18 mouse cellular contexts compared by ENCODE assay signal in genomic region chr11:76891738-76892349, GRCm38 (mm10). TPM values are rescaled to one million over a fixed set of nuclear protein-coding genes. Genes with fewer than 3 reads are reported as not detected.
DNase-seq lines count a peak whose midpoint lies in the region.
"Had no signal": no experiment of that assay in that cellular context is flagged by ENCODE, and none has a peak within 500 bp of the region (broad histone marks: within the 10 kb centered on the region; RNA-seq: fewer than 3 reads in every experiment).

No protein-coding gene starts in this region.

- intact Hi-C loops in heart, postnatal 14 days (cut with DNase I): no loop called here

- no peak overlapping the region for H3K4me3 ChIP-seq in heart, embryonic 10.5 days
- no peak overlapping the region for H3K4me3 ChIP-seq in brown adipose tissue, adult 24 weeks (ENCODE audit: insufficient read depth, low read depth, low read length)
- H3K4me3 ChIP-seq: embryonic facial prominence, embryonic 10.5 days; heart, embryonic 15.5 days; hindbrain, embryonic 15.5 days had no signal

- no peaks in the 10 kb centered on the region for H3K36me3 ChIP-seq in heart, embryonic 10.5 days
- H3K36me3 ChIP-seq: embryonic facial prominence, embryonic 10.5 days; heart, embryonic 15.5 days; hindbrain, embryonic 15.5 days had no signal

- H3K9me3 ChIP-seq in heart, embryonic 10.5 days: no peaks in the 10 kb centered on the region
- H3K9me3 ChIP-seq: embryonic facial prominence, embryonic 10.5 days; heart, embryonic 15.5 days; hindbrain, embryonic 15.5 days had no signal

- H3K4me1 ChIP-seq in heart, embryonic 10.5 days: peaks cover 26% of the 10 kb centered on the region
- H3K4me1 ChIP-seq in brown adipose tissue, adult 24 weeks (ENCODE audit: control insufficient read depth, insufficient read depth, insufficient read length, low read length): peaks cover 24% of the 10 kb centered on the region
- H3K4me1 ChIP-seq: hindbrain, embryonic 15.5 days had no signal

- H3K27me3 ChIP-seq in heart, embryonic 10.5 days (ENCODE audit: insufficient read depth, poor library complexity, severe bottlenecking): no peaks in the 10 kb centered on the region
- H3K27me3 ChIP-seq: heart, embryonic 15.5 days; hindbrain, embryonic 15.5 days had no signal

- peak overlapping the region; percentile 13; the same call in 1 of the 2 replicates for H3K27ac ChIP-seq in heart, embryonic 10.5 days
- H3K27ac ChIP-seq in brown adipose tissue, adult 24 weeks (replicated peaks; ENCODE audit: low read depth, low read length): peak overlapping the region; percentile 39
- H3K27ac ChIP-seq: embryonic facial prominence, embryonic 10.5 days; heart, embryonic 15.5 days; hindbrain, embryonic 15.5 days had no signal

- WGBS in heart, embryonic 10.5 days: 74% methylated on average over 4 of the region's 4 CpGs

- no peak for DNase-seq in heart, embryonic 10.5 days (ENCODE audit: low spot score)
- DNase-seq in heart, postnatal 14 days: no peak
- peak; percentile 29 for DNase-seq in CD4-positive, CD25-positive, alpha-beta regulatory T cell, adult 2 months (ENCODE audit: low read depth, low spot score)
- DNase-seq in adrenal gland, postnatal 14 days: no peak
- no peak for DNase-seq in embryo, embryonic 10.5 days (ENCODE audit: low spot score)
- DNase-seq in frontal cortex, postnatal 14 days (ENCODE audit: low spot score in 2 of 2): no peak
- DNase-seq: adrenal gland, postnatal 10 days; cerebellum, adult 18-20 months; cerebellum, adult 9-11 months; cerebellum, postnatal 36 days; gastrocnemius, postnatal 14 days; kidney, adult 11 months had no signal

RNA-seq across cellular contexts. Expression of gene Tmigd1, which starts 10.1 kb away (rescaled TPM):
- 0.40 TPM in 1 of 2 replicates, not detected in the other for polyA plus RNA-seq in heart, embryonic 10.5 days (2016; fragmentation: Nextera tagmentation; extraction: Ambion mirVana)
- total RNA-seq in heart, postnatal 14 days (2021): under 1 TPM; 0.80 to 0.84 TPM
- 1.4 and 1.5 TPM in 2 replicates for polyA plus RNA-seq in brown adipose tissue, adult 24 weeks (2012; ENCODE audit: insufficient read depth, insufficient read length, missing spikeins)
- total RNA-seq in adrenal gland, postnatal 14 days (2021): 0.78 and 1.3 TPM in 2 replicates
- total RNA-seq: ES-E14 had no signal
- polyA plus RNA-seq: embryonic facial prominence, embryonic 10.5 days; forebrain, embryonic 14.5 days; heart, embryonic 15.5 days; hindbrain, embryonic 15.5 days had no signal

RNA-seq across cellular contexts. Expression of gene Blmh, which starts 32.8 kb away (rescaled TPM):
- polyA plus RNA-seq in heart, embryonic 10.5 days (2016; fragmentation: Nextera tagmentation; extraction: Ambion mirVana): 128 and 152 TPM in 2 replicates
- 10 to 100 TPM; 46.0 to 47.1 TPM for total RNA-seq in heart, postnatal 14 days (2021)
- polyA plus RNA-seq in brown adipose tissue, adult 24 weeks (2012; ENCODE audit: insufficient read depth, insufficient read length, missing spikeins): 23.5 and 32.1 TPM in 2 replicates
- total RNA-seq in adrenal gland, postnatal 14 days (2021): 54.2 and 56.1 TPM in 2 replicates

RNA-seq across cellular contexts. Expression of gene Cpd, which starts 45.0 kb away (rescaled TPM):
- polyA plus RNA-seq in heart, embryonic 10.5 days (2016; fragmentation: Nextera tagmentation; extraction: Ambion mirVana): 11.6 and 14.1 TPM in 2 replicates
- 10 to 100 TPM; 51.4 to 58.7 TPM for total RNA-seq in heart, postnatal 14 days (2021)
- polyA plus RNA-seq in brown adipose tissue, adult 24 weeks (2012; ENCODE audit: insufficient read depth, insufficient read length, missing spikeins): 17.4 and 18.6 TPM in 2 replicates
- 43.5 and 45.8 TPM in 2 replicates for total RNA-seq in adrenal gland, postnatal 14 days (2021)
